Mouse (Mus musculus) R1 (cell line): ENCODE results near the gene Unc119.

Experiments
- DNase-seq: peaks from one replicate; pipeline ENCODE4 v3.0.0-alpha.2; 2018; ENCODE audit warnings: low read depth, low spot score

Unc119 gene

GRCm38 (mm10) chr11:78343381-78344327 is at the start of gene Unc119:
Unc119 (plus strand) TSS chr11:78343482.
- peak; percentile 71 for DNase-seq

GRCm38 (mm10) chr11:78294585-78294984 is 48.7 kb upstream of the Unc119 start:
- DNase-seq, result no peak

GRCm38 (mm10) chr11:78300917-78301316 is 42.4 kb upstream of the Unc119 start:
- DNase-seq, result no peak

- peak; percentile 93 for DNase-seq
Observed at GRCm38 (mm10) chr11:78301357-78302084, 41.8 kb upstream of the Unc119 start, which contains the start of gene Spag5. Spag5 (plus strand) TSS chr11:78301529.

- no peak for DNase-seq
Observed at GRCm38 (mm10) chr11:78305272-78305671, 38.0 kb upstream of the Unc119 start.

- DNase-seq, result no peak
Observed at GRCm38 (mm10) chr11:78310861-78311511, 32.3 kb upstream of the Unc119 start.

- no peak for DNase-seq
Observed at GRCm38 (mm10) chr11:78313662-78314061, 29.6 kb upstream of the Unc119 start.

GRCm38 (mm10) chr11:78318411-78318810 is 24.9 kb upstream of the Unc119 start:
- no peak for DNase-seq

GRCm38 (mm10) chr11:78322076-78322831 is 21.0 kb upstream of the Unc119 start:
- no peak for DNase-seq

- DNase-seq, result peak; percentile 97
Observed at GRCm38 (mm10) chr11:78322860-78323259, 20.4 kb upstream of the Unc119 start, which contains the start of gene Aldoc. Aldoc (plus strand) TSS chr11:78322968.

- no peak for DNase-seq
Observed at GRCm38 (mm10) chr11:78324000-78324785, 19.1 kb upstream of the Unc119 start.

GRCm38 (mm10) chr11:78324965-78325364 is 18.3 kb upstream of the Unc119 start:
- DNase-seq, result no peak

- DNase-seq, result no peak
Observed at GRCm38 (mm10) chr11:78327215-78327614, 16.1 kb upstream of the Unc119 start.

GRCm38 (mm10) chr11:78327634-78328511 is 15.4 kb upstream of the Unc119 start, which contains the start of gene Pigs:
Pigs (plus strand) TSS chr11:78328415.
- DNase-seq, result peak; percentile 97

GRCm38 (mm10) chr11:78328512-78329056 is 14.7 kb upstream of the Unc119 start:
- no peak for DNase-seq

- DNase-seq, result peak; percentile 57
Observed at GRCm38 (mm10) chr11:78332676-78333075, 10.6 kb upstream of the Unc119 start.

- no peak for DNase-seq
Observed at GRCm38 (mm10) chr11:78333992-78334391, 9.3 kb upstream of the Unc119 start.

- DNase-seq, result no peak
Observed at GRCm38 (mm10) chr11:78337040-78337439, 6.2 kb upstream of the Unc119 start.

GRCm38 (mm10) chr11:78341702-78342101 is 1.6 kb upstream of the Unc119 start:
- DNase-seq, result no peak
